Mouse (Mus musculus) spleen, adult 2 months (tissue): ENCODE measurements around the gene Gak.

Experiments
- CTCF ChIP-seq: fragments of 200-500 bp; IDR thresholded peaks from 2 replicates; pipeline ENCODE4 v1.5.1; 2011; ENCODE audit warnings: mild to moderate bottlenecking, inconsistent platforms; ENCODE audit not compliant: insufficient read depth, insufficient read length, insufficient replicate concordance; ENCODE audit errors: extremely low read depth
- POLR2A ChIP-seq: fragments of 200-500 bp; IDR thresholded peaks from 2 replicates; pipeline ENCODE4 v1.6.1; 2011; ENCODE audit warnings: low read depth, low read length, inconsistent platforms

DNA sequence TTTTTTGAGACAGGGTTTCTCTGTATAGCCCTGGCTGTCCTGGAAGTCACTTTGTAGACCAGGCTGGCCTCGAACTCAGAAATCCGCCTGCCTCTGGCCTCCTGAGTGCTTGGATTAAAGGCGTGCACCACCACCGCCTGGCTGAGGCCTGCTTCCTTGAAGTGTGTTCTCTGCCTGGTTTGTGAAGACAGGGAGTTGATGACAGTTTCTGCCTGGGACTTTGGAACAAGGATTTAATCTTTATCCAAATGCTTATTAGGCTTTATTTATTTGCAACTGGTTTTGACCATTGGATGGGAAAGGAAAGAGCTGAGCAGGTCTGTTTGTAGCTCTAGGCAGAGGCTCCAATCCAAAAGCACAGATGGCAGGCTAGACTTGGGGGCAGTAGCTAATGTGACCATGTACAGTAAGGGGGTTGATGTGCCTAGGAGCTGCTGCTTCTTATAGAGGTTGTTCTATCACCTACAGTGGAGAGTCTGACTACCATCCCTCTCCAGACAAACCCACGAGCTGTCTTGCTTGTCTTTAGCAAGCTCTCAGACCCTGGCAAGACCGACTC, 48.8 kb upstream of the Gak start:
- TF ChIP-seq POLR2A, result no peak
- TF ChIP-seq CTCF, result no peak
